Mouse (Mus musculus): ENCODE results near the gene Elac2. TPM values are rescaled to one million over a fixed set of nuclear protein-coding genes. Genes with fewer than 3 reads are reported as not detected.

Gene Elac2
- polyA plus RNA-seq, 1 experiment, result 14.9 TPM

- Histone ChIP-seq H3K4me3 (ENCODE audit: control insufficient read depth, low read depth, low read length) (no peak overlapping the region), H3K4me1 (ENCODE audit: control insufficient read depth, insufficient read depth, low read length) (no peaks in the 10 kb centered on the region), H3K27me3 (ENCODE audit: control insufficient read depth, insufficient read depth, low read length) (no peaks in the 10 kb centered on the region), H3K27ac (ENCODE audit: control insufficient read depth, insufficient read depth, low read depth, low read length) (no peak overlapping the region), H3K36me3 (ENCODE audit: control insufficient read depth, insufficient read depth, low read length) (no peaks in the 10 kb centered on the region)
- TF ChIP-seq CTCF (IDR thresholded peaks at IDR 0.05; ENCODE audit: control insufficient read depth, insufficient read depth, insufficient replicate concordance, low read depth, low read length), result no peak
- no peak for TF ChIP-seq POLR2A (IDR thresholded peaks at IDR 0.05; ENCODE audit: control insufficient read depth, low read depth, low read length)
These were observed 70.3 kb downstream of the Elac2 start for GRCm38 (mm10) chr11:65049090-65049489.

GRCm38 (mm10) chr11:65050819-65051218 is 72.0 kb downstream of the Elac2 start:
- H3K27me3 ChIP-seq (ENCODE audit: control insufficient read depth, insufficient read depth, low read length), result no peaks in the 10 kb centered on the region
- no peaks in the 10 kb centered on the region for H3K36me3 ChIP-seq (ENCODE audit: control insufficient read depth, insufficient read depth, low read length)
- no peak overlapping the region for H3K27ac ChIP-seq (ENCODE audit: control insufficient read depth, insufficient read depth, low read depth, low read length)
- H3K4me3 ChIP-seq (ENCODE audit: control insufficient read depth, low read depth, low read length), result no peak overlapping the region
- TF ChIP-seq POLR2A (IDR thresholded peaks at IDR 0.05; ENCODE audit: control insufficient read depth, low read depth, low read length) (no peak), CTCF (IDR thresholded peaks at IDR 0.05; ENCODE audit: control insufficient read depth, insufficient read depth, insufficient replicate concordance, low read depth, low read length) (no peak)
- no peaks in the 10 kb centered on the region for H3K4me1 ChIP-seq (ENCODE audit: control insufficient read depth, insufficient read depth, low read length)

Other genes starting within 250 kb of the Elac2 start
- gene 1700086D15Rik, start 180.9 kb downstream of the Elac2 start, polyA plus RNA-seq (2012; rRNA removed), result 3.8 and 6.4 TPM in 2 replicates
- gene Arhgap44, start 183.9 kb downstream of the Elac2 start, polyA plus RNA-seq (2012; rRNA removed), result 8.6 and 9.8 TPM in 2 replicates

All from testis, adult 2 months (tissue).